Mouse (Mus musculus) ES-Bruce4 (cell line): ENCODE results near the gene Hsd17b12.

Experiments
- CTCF ChIP-seq: IDR thresholded peaks from one replicate; pipeline ENCODE4 v1.8.1; 2011; ENCODE audit warnings: low read depth, low read length
- EP300 ChIP-seq: IDR thresholded peaks from 2 replicates; pipeline ENCODE4 v1.6.1; 2011; ENCODE audit warnings: low read depth, low read length; ENCODE audit not compliant: insufficient read depth
- POLR2A ChIP-seq: IDR thresholded peaks from one replicate; pipeline ENCODE4 v1.8.1; 2011; ENCODE audit warnings: low read length; ENCODE audit not compliant: insufficient read depth

- TF ChIP-seq EP300 (no peak), CTCF (no peak), POLR2A (no peak)
These were observed 12.6 kb downstream of the Hsd17b12 start for GRCm38 (mm10) chr2:94145146-94145542.
